Mouse (Mus musculus) stomach, embryonic 16.5 days (tissue): ENCODE results near the gene Rps6kc1. TPM values are rescaled to one million over a fixed set of nuclear protein-coding genes. Genes with fewer than 3 reads are reported as not detected.

Experiments used
- ATAC-seq: fragments of 200-750 bp; cut with Nextera tagmentation; 2 replicates; pipeline ENCODE4 v1.8.0; 2017; ENCODE audit warnings: moderate number of reproducible peaks, moderate TSS enrichment; ENCODE audit not compliant: insufficient read depth, low FRiP score
- H3K27ac ChIP-seq: fragments of 300-500 bp; sonication (generic); 2 replicates; pipeline ENCODE4 v1.5.1; 2014; ENCODE audit warnings: low read length
- H3K27me3 ChIP-seq: fragments of 300-500 bp; sonication (generic); 2 replicates; pipeline ENCODE4 v1.6.1; 2014; ENCODE audit warnings: low read length, control low read depth, mixed read lengths; ENCODE audit not compliant: control insufficient read depth, insufficient read depth
- H3K36me3 ChIP-seq: fragments of 300-500 bp; sonication (generic); 2 replicates; pipeline ENCODE4 v1.6.1; 2014; ENCODE audit warnings: low read length; ENCODE audit not compliant: control insufficient read depth, insufficient read depth
- H3K4me1 ChIP-seq: fragments of 300-500 bp; sonication (generic); 2 replicates; pipeline ENCODE4 v1.6.1; 2014; ENCODE audit warnings: low read length, control low read depth, mixed read lengths; ENCODE audit not compliant: control insufficient read depth, insufficient read depth
- H3K4me2 ChIP-seq: fragments of 300-500 bp; sonication (generic); 2 replicates; pipeline ENCODE4 v1.6.1; 2014; ENCODE audit warnings: low read depth, low read length, mixed read lengths
- H3K4me3 ChIP-seq: fragments of 300-500 bp; sonication (generic); replicated peaks from 2 replicates; pipeline ENCODE4 v1.5.1; 2014; ENCODE audit warnings: mild to moderate bottlenecking, low read length
- H3K9ac ChIP-seq: fragments of 300-500 bp; sonication (generic); 2 replicates; pipeline ENCODE4 v1.6.1; 2014; ENCODE audit warnings: low read length
- H3K9me3 ChIP-seq: fragments of 300-500 bp; sonication (generic); replicated peaks from 2 replicates; pipeline ENCODE4 v1.6.1; 2016; ENCODE audit warnings: low read length, control low read depth; ENCODE audit not compliant: control insufficient read depth
- WGBS: fragments of 180-500 bp; shearing (Covaris S2); extraction: QIAGEN DNeasy Blood & Tissue Kit; methylation state at CpG from one replicate; pipeline ENCODE4 v1.1.7; 2014; 5-methylcytosine and 5-hydroxymethylcytosine counted together
- polyA plus RNA-seq: library from polyadenylated mRNA; unstranded; fragments of >200 nt; fragmentation: Nextera tagmentation; extraction: Ambion mirVana; gene quantifications from 2 replicates; pipeline ENCODE4 v1.2.1, GENCODE M21; 2015

Rps6kc1 gene
- polyA plus RNA-seq, 1 experiment from 2014 or later = 12.6 TPM

- H3K27ac ChIP-seq = no peak overlapping the region
- no peaks in the 10 kb centered on the region for H3K4me1 ChIP-seq
- no peak overlapping the region for H3K4me2 ChIP-seq
- no peaks in the 10 kb centered on the region for H3K36me3 ChIP-seq
- H3K27me3 ChIP-seq = no peaks in the 10 kb centered on the region
- no peaks in the 10 kb centered on the region for H3K9me3 ChIP-seq
- H3K9ac ChIP-seq = no peak overlapping the region
- H3K4me3 ChIP-seq = no peak overlapping the region
- 92% methylated on average over 2 of the region's 2 CpGs for WGBS
- ATAC-seq = no peak
These were observed 23.5 kb downstream of the Rps6kc1 start for GRCm38 (mm10) chr1:190888031-190888430.

DNA sequence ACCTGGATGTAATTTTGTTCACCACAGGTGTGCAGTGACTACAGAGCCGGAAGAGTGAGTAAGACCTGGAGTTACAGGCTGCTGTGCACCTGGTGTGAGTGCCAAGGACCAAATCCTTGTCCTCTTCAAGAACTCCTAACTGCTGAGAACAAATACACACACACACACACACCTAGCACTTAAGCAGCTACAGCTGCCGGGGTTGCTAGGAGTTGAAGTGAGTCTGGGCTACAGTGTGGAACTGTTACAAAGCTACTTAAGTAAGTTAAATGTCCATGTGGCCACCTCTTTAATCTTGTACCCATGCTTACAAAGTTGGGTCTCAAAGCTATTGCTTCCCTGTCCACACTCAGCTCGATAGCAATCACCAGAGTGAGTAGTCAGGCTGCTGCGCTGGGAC lies 25.6 kb downstream of the Rps6kc1 start:
- H3K9me3 ChIP-seq = no peaks in the 10 kb centered on the region
- 87% methylated on average over 4 of the region's 4 CpGs for WGBS
- no peaks in the 10 kb centered on the region for H3K4me1 ChIP-seq
- no peak overlapping the region for H3K4me3 ChIP-seq
- H3K4me2 ChIP-seq = no peak overlapping the region
- no peak overlapping the region for H3K9ac ChIP-seq
- no peaks in the 10 kb centered on the region for H3K36me3 ChIP-seq
- H3K27me3 ChIP-seq = no peaks in the 10 kb centered on the region
- H3K27ac ChIP-seq = no peak overlapping the region
- no peak for ATAC-seq

- 5% methylated on average over 2 of the region's 2 CpGs for WGBS
- H3K4me3 ChIP-seq = no peak overlapping the region
- no peaks in the 10 kb centered on the region for H3K36me3 ChIP-seq
- H3K9ac ChIP-seq = no peak overlapping the region
- H3K27me3 ChIP-seq = no peaks in the 10 kb centered on the region
- ATAC-seq = no peak
- no peak overlapping the region for H3K4me2 ChIP-seq
- H3K9me3 ChIP-seq = no peaks in the 10 kb centered on the region
- no peak overlapping the region for H3K27ac ChIP-seq
- no peaks in the 10 kb centered on the region for H3K4me1 ChIP-seq
These were observed 30.1 kb downstream of the Rps6kc1 start for GRCm38 (mm10) chr1:190881422-190881821.

DNA sequence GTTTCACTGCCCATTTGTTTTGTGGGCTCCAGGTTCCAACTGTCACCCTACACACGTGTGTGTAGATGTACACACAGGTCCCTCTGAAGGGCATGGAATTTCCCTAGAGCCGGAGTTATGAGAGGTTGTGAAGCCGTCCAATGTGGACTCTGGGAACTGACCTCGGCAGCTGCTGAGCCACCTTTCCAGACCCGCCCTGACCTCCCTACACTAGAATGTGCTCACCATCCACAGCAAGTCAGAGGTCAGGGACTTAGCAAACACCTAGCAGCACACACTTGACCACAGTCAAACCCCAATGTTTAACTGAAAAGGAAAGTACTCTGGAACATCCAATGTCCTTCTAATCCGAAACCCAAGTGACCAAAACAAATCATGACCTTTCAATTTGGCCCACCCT lies 30.9 kb downstream of the Rps6kc1 start:
- H3K36me3 ChIP-seq = no peaks in the 10 kb centered on the region
- 65% methylated on average over 6 of the region's 6 CpGs for WGBS
- no peaks in the 10 kb centered on the region for H3K4me1 ChIP-seq
- ATAC-seq = no peak
- no peak overlapping the region for H3K4me3 ChIP-seq
- no peaks in the 10 kb centered on the region for H3K9me3 ChIP-seq
- H3K4me2 ChIP-seq = no peak overlapping the region
- H3K27me3 ChIP-seq = no peaks in the 10 kb centered on the region
- no peak overlapping the region for H3K27ac ChIP-seq
- H3K9ac ChIP-seq = no peak overlapping the region

DNA sequence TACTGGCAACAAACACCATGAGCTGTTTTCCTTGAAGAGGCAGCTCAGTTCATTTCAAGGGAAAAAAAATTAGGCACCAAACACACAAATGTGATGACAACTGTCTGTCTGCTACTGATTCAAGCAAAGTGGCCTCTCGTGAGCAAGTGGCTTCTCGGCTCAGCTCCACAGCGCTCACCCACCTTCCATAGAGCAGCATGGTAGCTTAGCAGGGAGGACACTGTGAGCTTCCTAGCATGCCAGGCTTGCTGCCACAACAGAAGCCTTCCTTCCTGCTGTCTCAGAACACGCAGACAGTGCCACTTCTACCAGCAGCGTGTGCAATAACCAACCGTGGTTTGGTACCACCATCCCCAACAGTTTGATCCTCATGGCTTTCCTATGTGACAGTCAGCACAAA lies 35.8 kb downstream of the Rps6kc1 start:
- Histone ChIP-seq H3K4me3 (no peak overlapping the region), H3K27ac (no peak overlapping the region), H3K9me3 (no peaks in the 10 kb centered on the region), H3K4me2 (no peak overlapping the region), H3K27me3 (no peaks in the 10 kb centered on the region), H3K36me3 (no peaks in the 10 kb centered on the region), H3K4me1 (no peaks in the 10 kb centered on the region), H3K9ac (no peak overlapping the region)
- no peak for ATAC-seq
- 94% methylated on average over 6 of the region's 6 CpGs for WGBS

DNA sequence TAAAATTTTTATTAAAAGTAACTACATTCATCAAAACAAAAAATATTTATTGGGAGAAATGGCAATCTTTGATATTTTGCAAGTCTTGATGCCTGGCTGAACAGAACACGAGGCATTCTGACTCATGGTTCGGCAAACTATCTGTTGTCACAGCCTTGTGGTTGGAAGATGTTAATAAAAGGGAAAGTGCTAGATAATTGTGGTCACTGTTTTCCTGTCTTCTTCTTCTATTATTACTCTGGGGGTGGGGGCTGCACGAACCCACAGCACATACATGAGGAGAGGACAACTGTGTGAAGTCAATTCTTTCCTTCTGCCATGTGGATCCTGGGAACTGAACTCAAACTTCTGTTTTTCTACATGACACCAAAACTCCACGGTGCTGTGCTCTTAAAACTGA lies 36.5 kb downstream of the Rps6kc1 start:
- no peaks in the 10 kb centered on the region for H3K9me3 ChIP-seq
- H3K4me3 ChIP-seq = no peak overlapping the region
- H3K9ac ChIP-seq = no peak overlapping the region
- no peak overlapping the region for H3K27ac ChIP-seq
- H3K4me1 ChIP-seq = no peaks in the 10 kb centered on the region
- no peaks in the 10 kb centered on the region for H3K27me3 ChIP-seq
- no peak overlapping the region for H3K4me2 ChIP-seq
- no peaks in the 10 kb centered on the region for H3K36me3 ChIP-seq
- WGBS = 81% methylated on average over 4 of the region's 4 CpGs
- no peak for ATAC-seq

DNA sequence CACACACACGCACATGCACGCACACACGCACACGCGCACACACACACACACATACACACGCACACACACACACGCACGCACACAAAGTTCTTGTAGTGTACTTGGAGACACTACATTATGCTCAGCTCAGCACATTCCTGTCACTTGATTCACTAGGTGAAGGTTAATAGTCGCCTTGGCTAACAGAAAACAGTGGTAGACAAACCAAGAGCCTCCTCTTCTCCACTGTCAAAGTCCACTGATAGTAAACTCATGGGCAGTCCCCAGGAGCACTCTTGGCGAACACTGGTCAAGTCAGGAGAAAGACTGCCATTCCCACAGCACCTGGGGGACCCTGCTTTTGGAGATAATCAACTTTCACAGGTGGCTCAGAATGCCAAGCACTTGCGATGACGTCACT lies 40.5 kb downstream of the Rps6kc1 start:
- Histone ChIP-seq H3K9me3 (no peaks in the 10 kb centered on the region), H3K4me2 (no peak overlapping the region), H3K4me1 (no peaks in the 10 kb centered on the region), H3K4me3 (no peak overlapping the region), H3K9ac (no peak overlapping the region), H3K27me3 (no peaks in the 10 kb centered on the region), H3K36me3 (no peaks in the 10 kb centered on the region), H3K27ac (no peak overlapping the region)
- no peak for ATAC-seq
- WGBS = 95% methylated on average over 12 of the region's 12 CpGs

- H3K9me3 ChIP-seq = no peaks in the 10 kb centered on the region
- no peaks in the 10 kb centered on the region for H3K36me3 ChIP-seq
- no peaks in the 10 kb centered on the region for H3K4me1 ChIP-seq
- WGBS = 81% methylated on average over 4 of the region's 4 CpGs
- ATAC-seq = no peak
- H3K27ac ChIP-seq = no peak overlapping the region
- no peak overlapping the region for H3K4me3 ChIP-seq
- H3K27me3 ChIP-seq = no peaks in the 10 kb centered on the region
- H3K9ac ChIP-seq = no peak overlapping the region
- no peak overlapping the region for H3K4me2 ChIP-seq
These were observed 41.6 kb downstream of the Rps6kc1 start for GRCm38 (mm10) chr1:190869996-190870395.

GRCm38 (mm10) chr1:190868790-190869189 lies 42.8 kb downstream of the Rps6kc1 start:
- ATAC-seq = no peak
- H3K4me1 ChIP-seq = no peaks in the 10 kb centered on the region
- H3K27ac ChIP-seq = no peak overlapping the region
- no peak overlapping the region for H3K9ac ChIP-seq
- no peak overlapping the region for H3K4me2 ChIP-seq
- WGBS = 80% methylated on average over 3 of the region's 3 CpGs
- no peaks in the 10 kb centered on the region for H3K27me3 ChIP-seq
- H3K36me3 ChIP-seq = no peaks in the 10 kb centered on the region
- H3K9me3 ChIP-seq = no peaks in the 10 kb centered on the region
- no peak overlapping the region for H3K4me3 ChIP-seq

DNA sequence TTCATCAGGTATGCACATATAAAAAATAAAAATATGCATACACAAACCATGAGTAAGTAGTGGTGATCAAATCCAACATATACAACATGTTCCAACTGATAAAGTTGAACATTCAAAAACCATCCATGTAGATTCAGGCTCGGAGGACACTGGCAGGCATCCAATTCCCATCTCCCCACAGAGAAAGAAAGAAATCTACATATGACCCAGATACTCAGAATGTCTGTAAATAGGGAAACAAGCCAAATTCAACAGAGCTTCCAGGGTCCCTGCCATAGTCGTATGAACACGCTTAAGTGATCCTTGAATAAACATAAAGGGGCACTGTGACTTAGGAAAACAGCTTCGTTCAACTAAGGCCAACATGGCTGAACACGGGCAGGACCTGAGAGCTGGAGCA lies 49.9 kb downstream of the Rps6kc1 start:
- H3K27ac ChIP-seq = no peak overlapping the region

More for the DNA sequence above, 49.9 kb downstream of the Rps6kc1 start:
- no peak overlapping the region for H3K4me3 ChIP-seq
- H3K27me3 ChIP-seq = no peaks in the 10 kb centered on the region
- H3K4me2 ChIP-seq = no peak overlapping the region
- H3K36me3 ChIP-seq = no peaks in the 10 kb centered on the region
- no peaks in the 10 kb centered on the region for H3K4me1 ChIP-seq
- WGBS = 48% methylated on average over 5 of the region's 5 CpGs
- no peak for ATAC-seq
- H3K9ac ChIP-seq = no peak overlapping the region
- H3K9me3 ChIP-seq = no peaks in the 10 kb centered on the region
